Mouse (Mus musculus) heart, adult 2 months (tissue): ENCODE data around the gene 9130213A22Rik.

Experiments used
- EP300 ChIP-seq: fragments of 200-500 bp; IDR thresholded peaks from 2 replicates; pipeline ENCODE4 v1.6.1; 2011; ENCODE audit warnings: low read depth, low read length, control low read depth; ENCODE audit not compliant: insufficient read depth
- POLR2A ChIP-seq: fragments of 200-500 bp; IDR thresholded peaks from 2 replicates; pipeline ENCODE4 v1.6.1; 2011; ENCODE audit warnings: mild to moderate bottlenecking, low read depth, low read length, control low read depth; ENCODE audit not compliant: insufficient read depth

DNA sequence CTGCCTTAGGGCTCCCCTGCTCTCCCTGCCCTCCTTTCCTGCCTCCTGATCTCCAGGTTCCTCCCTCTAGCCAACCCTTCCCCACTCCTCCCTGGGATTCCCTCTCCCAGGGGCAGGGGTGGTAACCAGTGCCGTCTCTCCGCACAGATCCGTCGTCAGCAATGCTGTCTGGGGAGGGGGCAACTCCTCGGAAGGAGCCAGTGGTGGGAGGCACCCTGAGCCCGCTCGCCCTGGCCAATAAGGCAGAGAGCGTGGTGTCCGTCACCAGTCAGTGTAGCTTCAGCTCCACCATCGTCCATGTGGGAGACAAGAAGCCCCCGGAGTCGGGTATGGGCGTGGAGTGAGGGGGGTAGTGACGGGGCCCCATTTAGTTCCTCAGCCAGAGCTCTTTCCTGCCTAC is 17.9 kb downstream of the 9130213A22Rik start:
- TF ChIP-seq EP300 (no peak), POLR2A (no peak)
